Mouse (Mus musculus) CD4-positive, CD25-positive, alpha-beta regulatory T cell, adult 4 months (primary cell): ENCODE measurements around the gene Gm20388. TPM values are rescaled to one million over a fixed set of nuclear protein-coding genes. Genes with fewer than 3 reads are reported as not detected.

Experiments used
- ATAC-seq: one replicate; pipeline ENCODE4 v1.8.0; 2017
- polyA plus RNA-seq, 2 experiments: library from polyadenylated mRNA; unstranded; fragments of 100-300 nt; shearing (Covaris generic); gene quantifications; one replicate each; pipeline ENCODE4 v1.2.1; 2017

Gm20388 gene
- polyA plus RNA-seq, 2 experiments from 2014 or later = 10.7 to 12.8 TPM

DNA sequence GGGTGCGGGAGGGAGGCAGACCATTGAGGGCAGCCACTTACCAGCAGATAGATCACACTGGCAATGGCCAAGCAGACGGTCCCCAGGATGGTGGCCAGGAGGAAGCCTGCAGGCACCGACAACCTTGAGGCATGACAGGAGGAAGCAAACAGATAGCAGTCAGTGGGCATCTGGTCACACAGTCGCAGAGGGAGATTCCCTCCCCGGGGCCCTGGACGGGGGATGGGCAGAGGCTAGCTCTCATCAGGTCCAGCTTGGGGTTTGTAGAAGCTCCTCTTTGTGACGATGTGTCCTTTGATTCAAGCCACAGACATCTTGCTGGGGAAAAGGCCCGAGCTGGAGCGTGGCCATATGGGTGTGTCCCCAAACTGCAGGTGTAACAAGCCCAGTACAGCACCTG lies 2515.5 kb downstream of the Gm20388 start:
- ATAC-seq = no peak

DNA sequence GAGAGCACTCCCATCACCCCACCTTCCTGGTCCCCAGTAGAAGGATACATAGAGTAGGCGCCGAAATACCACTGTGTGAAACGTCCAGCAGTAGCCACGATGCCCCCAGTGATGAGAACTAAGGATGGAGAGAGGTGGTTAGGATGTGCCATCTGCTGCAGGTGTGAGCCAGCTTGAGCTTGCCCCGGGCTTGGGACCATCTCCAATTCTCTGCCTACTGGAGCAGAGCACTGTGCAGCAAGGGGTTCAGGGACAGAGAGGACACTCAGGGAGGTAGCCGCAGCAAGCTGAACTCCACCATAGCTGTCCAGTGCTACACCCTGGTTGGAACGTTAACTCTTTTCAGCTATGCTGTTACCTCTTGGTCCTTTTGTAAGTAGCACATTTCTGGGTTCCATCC lies 2517.0 kb downstream of the Gm20388 start:
- ATAC-seq = no peak

DNA sequence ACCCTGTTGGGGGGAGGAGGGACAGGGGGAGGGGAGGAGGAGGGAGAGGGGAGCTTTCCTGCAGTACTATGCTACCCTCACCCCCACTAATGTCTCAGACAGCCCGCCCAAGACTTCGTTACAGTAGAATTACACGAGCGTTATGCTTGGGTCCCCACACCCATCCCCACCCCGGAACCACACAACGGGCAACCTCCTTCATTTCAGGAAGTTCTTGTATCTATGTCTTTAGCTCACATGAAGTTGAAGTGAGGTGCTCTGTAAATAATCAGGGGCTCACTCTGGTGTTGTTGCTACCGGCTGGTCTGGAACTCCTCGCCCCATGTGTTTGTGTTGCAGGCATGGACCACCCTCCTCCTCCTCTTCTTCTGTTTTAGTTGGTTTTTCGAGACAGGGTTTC lies 2517.5 kb downstream of the Gm20388 start:
- no peak for ATAC-seq

DNA sequence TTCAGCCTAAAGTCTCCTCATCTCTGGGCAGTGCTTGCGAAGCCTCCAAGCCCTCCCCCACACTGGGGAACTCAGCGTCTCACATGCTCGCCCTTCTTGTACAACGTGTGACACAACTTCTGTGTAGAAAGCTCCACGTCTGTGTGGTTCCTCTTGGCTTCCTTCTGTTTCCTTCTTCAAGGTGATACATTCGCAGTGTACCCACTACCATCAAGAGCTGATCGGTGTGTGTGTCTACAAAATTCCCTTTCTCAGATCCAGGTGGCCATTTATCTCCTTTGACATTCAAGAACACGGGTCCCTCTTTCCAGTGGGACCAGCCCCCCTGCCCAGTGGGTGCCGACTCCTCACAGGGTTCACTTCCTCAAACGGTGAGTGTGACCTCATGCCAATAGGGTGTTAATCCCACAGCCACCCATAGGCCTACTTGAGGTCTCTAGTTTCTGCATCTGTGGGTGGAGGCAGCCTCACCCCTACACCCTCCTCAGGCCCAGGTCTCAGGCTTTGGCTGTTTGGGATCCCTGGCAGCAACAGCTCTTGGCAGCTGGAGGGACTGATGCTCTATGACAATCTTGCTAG lies 2519.5 kb downstream of the Gm20388 start:
- no peak for ATAC-seq

DNA sequence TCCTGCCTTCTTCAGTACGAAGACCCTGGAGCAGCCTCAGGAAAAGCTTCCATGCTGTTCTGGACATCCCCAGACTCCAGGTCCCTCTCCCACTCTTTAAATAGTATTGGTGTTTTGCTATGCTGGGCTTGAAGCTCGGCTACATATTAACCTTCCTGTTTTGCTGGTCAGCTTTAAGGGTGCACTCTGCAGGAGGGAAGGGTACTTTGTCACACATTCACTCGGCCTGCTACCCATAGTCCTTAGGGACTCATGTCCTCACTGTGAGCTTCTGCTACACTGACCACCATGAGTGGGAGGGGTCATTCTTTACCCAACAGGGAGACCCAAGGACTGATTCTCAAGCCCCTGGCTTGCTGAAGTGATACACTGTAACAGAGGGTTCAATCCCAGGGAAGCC lies 2520.0 kb downstream of the Gm20388 start:
- no peak for ATAC-seq

DNA sequence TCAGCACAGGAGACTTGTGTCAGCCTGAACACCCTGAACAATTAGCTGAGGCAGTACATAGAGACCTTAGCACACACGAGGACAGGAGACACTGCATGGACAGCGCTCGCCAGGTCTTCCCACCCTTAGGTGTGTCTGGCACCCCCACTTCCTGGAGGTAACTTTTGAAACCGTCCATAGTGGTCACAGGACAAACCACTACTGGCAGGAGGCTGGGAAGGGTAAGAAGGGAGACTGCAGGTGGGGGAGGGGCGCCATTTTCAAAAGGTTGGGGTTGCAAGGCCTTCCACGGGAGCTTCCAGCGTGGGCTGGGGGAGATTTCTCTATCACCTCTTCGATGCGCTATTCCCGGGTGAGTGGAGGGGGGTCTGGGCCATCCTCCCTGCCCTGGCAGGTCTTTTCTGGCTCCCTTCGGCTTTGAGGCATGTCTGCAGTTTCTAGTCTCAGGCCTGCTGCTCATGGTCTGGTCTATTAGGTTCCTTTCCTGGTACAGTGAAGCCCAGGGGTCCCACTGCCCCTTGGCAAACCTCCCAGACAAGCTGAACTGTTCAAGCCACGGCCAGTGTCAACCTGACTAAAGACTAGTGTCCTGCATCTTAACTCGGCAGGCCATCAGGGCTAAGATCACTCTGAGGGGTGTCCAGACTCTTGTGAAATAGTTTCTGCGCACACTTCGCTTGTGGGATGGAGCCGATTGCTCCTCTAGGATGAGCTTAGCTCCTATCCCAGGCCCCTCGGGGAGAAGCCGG lies 2521.2 kb downstream of the Gm20388 start:
- ATAC-seq = peak; percentile 4

DNA sequence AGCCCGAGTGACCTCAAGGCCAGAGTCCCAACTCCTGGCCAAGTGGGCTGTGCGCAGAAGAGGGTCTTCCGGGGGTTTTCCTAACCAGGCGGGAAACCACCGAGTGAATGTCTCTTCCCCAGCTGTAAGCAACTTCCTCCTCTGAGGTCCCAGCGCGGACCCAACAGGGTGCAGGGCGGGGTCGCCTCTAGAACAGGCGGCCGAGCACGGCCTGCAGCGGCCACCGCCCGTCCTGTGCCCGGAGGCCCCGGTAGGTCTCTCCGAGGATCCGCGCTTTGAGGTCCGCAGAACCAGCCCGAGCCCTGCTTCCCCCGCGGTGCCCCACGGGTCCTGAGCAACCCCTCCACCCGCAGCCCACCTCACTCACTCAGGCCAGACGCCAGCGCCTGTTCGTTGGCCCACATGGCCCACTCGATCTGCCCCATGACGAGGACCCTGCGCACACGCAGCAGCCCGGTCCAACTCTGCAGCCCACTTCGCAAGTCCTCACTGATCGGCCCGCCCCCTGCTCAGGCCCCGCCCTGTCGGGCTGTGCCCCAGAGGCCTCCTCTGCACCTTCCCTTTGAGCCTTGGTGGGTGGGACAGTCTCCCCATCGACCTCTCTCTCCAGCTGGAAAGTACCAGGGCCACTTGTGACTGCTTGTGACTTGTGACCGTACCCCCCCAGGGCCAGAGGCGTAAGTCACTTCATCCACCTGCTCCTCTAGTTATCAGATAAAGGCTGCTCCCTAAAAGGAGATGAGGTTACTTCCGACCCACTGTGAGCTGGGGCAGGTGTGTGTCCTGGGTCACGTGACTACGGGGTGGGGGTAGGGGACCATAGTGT lies 2522.0 kb downstream of the Gm20388 start, which contains the start of gene Cyba:
Gene Cyba, minus strand, starts transcription at position 488 of the 826 bp plus-strand sequence.
- ATAC-seq = peak; percentile 72

DNA sequence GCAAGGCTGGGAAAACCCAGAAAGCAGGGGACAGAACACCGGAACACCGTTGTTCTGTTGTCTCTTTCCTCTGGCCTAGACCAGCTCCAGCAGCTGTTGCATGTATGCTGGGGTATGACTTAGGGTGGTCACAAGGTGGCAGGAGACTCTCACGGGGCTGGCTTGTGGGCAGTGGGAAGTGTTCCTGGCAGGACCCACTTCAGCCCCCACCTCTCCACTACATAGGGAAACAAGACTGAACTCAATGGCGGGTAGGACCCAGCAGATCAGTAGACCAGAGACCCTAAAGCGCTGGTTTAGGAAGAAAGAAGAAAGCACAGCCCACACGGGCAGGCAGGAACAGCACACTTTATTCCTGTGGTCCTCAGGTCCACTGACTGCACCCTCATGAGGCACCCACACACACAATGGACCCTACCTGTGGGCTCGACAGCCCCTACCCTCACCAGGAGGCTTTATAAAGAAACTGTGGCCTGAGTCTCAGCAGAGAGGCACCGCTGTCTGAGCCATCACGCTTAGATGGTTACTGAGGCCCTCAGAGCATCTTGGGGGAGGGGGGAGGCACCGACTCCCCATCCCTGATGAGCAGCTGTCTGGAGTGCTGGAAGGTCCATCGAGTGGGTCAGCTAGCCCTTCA lies 2522.7 kb downstream of the Gm20388 start:
- no peak for ATAC-seq

DNA sequence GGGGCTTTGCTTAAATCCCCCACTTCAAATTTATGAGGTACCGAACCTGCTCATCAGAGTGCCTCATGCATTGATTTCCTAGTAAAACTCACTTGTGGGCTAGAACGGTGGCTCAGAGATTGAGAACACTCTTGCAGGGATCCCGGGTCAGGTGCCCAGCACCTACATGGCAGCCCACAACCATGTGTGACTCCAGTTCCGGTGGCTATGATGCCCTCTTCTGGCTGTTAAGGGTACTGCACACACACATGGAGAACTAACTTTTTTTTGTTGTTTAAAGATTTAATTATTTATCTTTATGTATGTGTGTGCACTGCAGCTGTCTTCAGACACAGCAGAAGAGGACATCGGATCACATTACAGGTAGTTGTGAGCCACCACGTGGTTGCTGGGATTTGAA lies 2524.7 kb downstream of the Gm20388 start:
- no peak for ATAC-seq

DNA sequence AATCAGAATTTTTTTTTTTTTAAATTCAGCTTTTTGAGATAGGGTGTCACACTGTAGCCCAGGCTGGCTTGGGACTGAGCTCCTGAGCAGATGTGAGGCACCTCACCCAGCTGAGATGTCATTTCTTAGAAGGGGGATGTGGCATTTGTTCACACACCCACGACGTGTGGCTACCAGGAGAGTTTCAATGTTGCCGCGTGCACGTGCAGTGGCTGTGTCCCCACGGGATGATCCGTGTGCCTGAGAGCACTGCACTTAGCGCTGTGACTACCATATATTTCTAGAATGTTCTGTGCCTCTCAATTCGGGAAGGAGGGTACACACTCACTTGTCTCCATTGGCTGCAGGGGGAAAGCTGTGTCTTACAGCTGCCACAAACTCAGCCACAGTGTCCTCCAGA lies 2525.5 kb downstream of the Gm20388 start:
- no peak for ATAC-seq

DNA sequence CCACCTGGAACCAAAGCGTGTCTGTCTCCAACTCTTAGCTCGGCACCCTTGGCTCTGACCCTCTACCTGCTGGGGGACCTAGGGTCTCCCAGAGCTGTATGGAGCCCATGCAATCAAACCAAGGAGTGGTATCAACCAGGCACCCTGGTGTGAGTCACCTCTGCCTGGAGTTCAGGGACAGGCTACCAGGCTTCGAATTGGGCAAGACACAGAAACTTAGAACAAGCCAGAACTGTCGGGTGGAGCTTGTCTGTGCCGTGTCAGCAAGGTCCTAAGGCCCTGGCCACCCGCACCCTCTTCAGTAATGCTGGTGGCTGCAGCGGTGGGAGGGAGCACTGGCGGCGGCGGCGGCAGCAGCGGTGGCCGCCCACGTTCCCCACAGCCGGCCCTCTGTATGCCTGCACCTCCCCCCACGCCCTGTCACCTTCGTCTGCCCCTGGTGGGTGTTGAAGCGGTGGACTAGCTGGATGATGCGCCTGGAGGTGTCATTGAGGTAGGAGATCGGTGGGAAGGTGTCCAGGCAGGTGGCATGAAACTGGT lies 2526.0 kb downstream of the Gm20388 start:
- ATAC-seq = no peak

DNA sequence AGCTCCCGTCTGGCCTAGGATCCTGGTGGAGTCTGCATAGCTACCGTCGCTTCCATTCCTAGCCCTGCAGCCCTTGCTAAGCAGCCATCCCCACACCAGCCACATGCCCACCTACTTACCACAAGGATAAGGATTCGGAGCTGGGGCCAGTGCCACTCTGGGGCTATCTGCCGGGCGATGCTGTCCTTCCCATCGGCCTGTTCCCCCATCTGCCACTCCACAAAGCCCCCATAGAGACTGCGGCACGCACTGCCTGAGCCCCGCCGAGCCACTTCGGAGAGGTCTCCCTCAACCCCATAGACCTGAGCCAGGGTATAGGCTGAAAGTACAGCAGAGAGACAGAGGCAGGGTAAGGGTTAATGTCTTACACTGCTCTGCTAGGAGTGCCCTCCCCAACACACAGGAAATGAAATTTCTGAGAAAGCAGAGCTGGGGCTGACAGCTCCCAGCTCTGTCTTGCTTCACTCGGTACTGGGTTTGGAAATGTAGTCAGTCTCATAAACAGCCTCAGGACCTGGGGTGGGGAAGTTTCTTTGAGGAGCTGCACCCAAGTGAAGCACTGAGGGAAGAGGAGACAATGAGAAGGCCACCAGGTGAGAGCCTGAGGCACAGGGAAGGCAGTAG lies 2527.2 kb downstream of the Gm20388 start:
- ATAC-seq = peak; percentile 72

DNA sequence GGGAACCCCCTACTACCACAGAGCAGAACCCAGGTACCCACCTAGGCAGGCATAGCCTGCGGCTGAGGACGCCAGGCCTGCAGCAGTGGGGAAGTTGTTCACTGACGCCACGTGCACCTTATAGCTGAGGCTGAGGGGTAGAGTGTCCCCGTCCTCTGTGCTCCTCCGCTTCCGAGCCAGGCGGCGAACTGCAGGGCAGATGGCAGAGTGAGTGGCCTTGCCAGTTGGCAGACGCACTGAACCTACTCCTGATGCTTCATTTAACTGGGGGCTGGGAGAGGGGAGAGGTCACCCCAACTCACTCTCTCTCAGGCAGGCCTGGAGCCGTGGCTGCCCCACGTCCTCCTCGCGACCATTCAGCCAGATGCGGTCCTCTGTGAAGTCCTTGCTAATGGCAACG lies 2528.7 kb downstream of the Gm20388 start:
- ATAC-seq = no peak

DNA sequence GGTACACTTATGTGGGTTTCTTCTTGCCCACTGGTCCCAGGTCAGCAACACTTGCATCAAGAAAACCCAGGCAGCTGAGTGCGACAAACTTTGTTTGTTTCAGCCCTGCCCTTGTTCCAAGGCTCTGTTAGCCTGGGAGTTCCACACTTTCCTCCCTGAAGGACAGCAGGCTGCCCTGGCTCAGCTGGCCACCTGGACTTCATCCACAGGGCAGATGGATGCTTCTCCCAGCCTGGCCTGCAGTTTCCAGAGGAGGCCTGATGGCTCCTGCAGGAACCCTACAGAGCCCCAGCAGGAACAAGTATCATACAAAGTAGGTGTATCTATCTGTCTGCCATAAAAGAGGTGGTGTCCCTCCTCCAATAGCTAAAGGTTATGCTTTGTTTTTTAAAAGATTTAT lies 2530.7 kb downstream of the Gm20388 start:
- no peak for ATAC-seq

DNA sequence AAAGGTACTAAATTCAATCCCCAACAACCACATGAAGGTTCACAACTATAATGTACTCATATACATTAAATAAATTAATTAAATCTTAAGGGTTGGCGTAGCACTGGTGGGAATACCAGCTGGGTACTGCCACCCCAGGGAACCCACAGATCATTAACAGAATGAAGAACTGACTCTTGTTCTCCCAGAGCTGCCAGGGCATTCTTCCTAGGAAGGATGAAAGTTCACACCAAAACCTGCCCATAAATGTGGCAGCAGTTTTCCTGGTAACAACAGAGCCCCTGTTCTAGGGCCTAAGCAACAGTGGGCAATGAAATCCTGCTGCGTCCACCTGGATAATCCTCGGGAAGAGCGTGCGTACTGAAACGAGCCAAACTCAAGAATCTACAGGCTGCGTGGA lies 2531.7 kb downstream of the Gm20388 start:
- ATAC-seq = no peak

DNA sequence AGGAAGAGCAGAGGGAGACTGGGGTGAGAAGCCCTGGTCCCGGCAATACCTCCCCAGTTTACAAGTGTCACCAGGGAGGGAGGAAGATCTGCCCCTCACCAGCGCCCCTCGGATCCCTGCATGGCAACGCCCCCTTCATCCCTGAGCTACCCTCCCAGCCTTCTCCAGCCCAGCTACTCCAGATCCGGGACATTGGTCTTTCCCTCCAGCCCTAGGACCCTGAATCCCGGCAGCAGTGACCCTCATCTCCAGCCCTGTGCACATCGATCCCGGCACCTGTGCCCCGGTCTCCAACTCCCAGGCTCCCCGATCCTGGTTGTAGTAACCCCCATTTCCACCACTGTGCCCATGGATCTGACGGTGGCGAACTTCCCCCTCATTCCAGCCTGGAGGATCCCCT lies 2532.1 kb downstream of the Gm20388 start:
- ATAC-seq = no peak

DNA sequence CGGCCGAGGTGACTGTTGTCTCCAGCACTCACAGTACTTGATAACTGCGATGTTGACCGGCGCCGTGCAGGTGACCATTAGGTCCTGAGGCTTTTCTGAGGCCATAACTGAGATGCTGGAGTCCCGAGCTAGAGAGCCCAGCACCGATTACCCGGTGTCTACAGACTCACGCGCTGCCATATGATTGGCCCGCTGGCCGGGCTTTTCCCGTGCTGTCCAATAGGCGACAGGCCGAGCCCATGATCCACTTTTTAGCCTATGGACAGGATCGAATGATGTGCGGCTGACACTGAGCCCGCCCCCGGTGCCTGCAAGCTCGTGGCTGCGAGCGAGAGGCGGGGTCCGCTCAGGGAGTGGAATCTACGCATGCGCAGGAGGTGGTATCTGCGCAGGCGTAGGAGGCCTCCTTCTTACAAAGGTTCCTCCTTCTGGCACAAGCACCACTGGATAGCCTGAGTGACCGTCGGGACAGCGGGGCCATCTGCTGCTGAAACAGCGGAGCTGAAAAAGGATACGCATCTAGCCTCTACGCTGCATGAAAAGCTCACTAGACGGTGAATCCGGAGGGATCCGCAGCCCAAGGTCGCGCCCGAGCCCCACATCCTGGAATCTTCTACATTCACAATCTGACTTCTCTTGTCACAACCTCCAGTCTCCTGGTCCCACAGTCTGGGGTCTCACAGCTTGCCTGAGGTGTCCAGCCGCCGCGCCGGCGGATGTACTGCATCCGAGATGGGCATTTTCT lies 2532.8 kb downstream of the Gm20388 start, which contains the start of gene Mvd:
Gene Mvd, minus strand, starts transcription at position 161 of the 745 bp plus-strand sequence.
- ATAC-seq = peak; percentile 97

DNA sequence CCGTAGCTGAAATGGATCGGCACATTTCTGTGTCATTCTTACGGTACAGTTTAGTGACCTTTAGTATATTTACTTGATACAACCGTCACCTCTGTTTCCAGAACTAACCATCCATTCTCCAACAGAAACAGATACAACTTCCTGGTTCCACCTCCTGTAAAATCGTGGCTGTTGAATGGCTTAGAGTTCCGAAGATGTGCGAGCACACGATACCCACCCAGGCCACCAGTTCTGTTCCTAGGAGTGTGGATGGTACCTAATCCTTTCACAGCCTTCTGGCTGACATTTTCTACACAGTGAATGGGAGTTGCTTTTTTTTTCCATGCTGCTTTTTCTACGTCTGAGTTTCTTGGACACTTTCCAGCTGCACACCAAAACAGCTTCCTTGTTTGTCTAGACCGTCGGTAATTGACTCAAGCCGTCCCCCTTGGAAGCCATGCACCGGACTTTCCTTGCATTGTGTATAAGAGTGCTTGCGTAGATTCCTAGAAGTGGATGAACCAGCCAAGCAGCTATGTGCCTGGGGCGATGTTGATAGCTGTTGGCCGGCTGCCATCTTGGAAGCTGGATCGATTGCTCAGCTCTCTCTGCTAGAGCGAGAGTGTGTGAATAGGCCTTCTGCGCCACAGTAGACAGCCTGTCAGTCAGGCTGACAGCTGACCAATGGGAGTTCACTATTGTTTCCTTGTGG lies 2533.6 kb downstream of the Gm20388 start:
- ATAC-seq = peak; percentile 38

DNA sequence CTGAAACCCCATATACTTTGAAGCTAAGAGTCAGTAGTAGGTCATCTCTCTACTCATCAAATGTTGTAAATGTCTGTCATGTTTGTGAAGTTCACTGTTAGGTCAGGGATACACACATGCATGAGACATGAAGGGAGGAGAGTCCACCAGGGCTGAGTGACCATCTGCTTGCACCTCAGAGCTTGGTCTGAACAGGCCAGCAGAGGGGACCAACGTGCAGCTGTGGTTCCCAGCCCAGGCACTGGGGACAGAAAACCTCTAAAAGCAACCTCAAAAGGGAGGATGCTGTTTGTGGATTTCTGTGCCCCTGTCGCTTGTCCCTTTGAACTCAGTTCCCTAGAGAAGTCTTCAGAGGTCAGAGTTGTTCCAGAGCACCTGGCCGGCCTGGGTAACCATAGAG lies 2534.6 kb downstream of the Gm20388 start:
- ATAC-seq = no peak

DNA sequence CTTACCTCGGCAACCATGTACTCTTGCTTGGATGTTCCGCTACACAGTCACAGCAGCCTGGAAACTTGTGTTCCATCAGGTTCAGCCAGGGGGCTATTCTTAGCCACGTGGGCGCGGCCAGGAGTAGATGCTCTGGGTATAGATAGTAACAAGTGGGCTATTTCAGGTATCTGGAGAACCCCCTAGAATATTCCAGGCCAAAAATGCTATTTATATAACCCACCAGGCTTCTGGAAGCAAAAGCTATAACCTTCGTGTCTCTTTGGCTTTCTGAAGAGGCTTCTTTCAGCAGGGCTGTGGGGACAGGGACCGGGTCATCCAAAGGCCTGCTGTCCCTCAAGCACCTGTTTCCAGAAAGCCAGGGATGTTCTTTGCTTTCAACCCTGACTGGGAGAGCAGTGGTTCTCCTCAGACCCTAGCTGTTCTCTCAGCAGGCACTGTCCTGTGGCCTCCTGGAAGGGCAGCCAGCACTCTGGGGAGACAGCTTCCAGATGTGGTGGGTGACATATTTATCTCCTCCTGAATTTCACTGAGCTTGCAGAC lies 2540.6 kb downstream of the Gm20388 start:
- ATAC-seq = no peak

DNA sequence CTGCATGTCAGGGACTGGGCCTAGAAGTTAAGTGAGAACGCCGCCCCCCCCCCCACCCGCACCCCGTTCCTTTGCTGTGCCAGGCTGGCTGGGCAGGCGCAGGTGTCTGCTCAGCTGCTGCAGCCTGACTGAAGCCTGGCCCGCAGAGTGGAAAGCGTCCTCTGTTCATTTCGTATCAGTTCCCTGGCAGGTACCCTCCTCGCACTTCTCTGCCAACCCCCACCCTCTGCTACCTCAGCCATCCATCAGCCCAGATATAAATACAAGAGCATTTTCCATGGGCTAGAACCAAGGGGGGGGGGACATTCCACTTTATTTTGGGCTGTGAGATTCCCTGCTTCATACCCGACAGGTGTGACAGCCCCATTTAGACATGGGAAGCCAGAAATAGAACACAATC lies 2541.5 kb downstream of the Gm20388 start:
- ATAC-seq = no peak
